Mouse (Mus musculus) neural tube, embryonic 11.5 days (tissue): ENCODE data around the gene Olfr1339. TPM values are rescaled to one million over a fixed set of nuclear protein-coding genes. Genes with fewer than 3 reads are reported as not detected.

Source experiments
- ATAC-seq: fragments of 200-750 bp; cut with Nextera tagmentation; 2 replicates; pipeline ENCODE4 v1.8.0; 2017; ENCODE audit warnings: moderate number of reproducible peaks, mild to moderate bottlenecking, moderate TSS enrichment, moderate library complexity; ENCODE audit not compliant: insufficient read depth, low FRiP score, low TSS enrichment
- DNase-seq: peaks from one replicate; pipeline ENCODE4 v3.0.0-alpha.2; 2015; ENCODE audit warnings: low spot score
- H3K27ac ChIP-seq: fragments of 300-500 bp; sonication (generic); 2 replicates; pipeline ENCODE4 v1.5.1; 2014; ENCODE audit warnings: low read depth, mild to moderate bottlenecking, low read length
- H3K27me3 ChIP-seq: fragments of 300-500 bp; sonication (generic); 2 replicates; pipeline ENCODE4 v1.6.1; 2014; ENCODE audit warnings: mild to moderate bottlenecking, low read length, mixed read lengths; ENCODE audit not compliant: control insufficient read depth, insufficient read depth
- H3K36me3 ChIP-seq: fragments of 300-500 bp; sonication (generic); 2 replicates; pipeline ENCODE4 v1.6.1; 2014; ENCODE audit warnings: mild to moderate bottlenecking, low read length, moderate library complexity, mixed read lengths; ENCODE audit not compliant: control insufficient read depth, insufficient read depth
- H3K4me1 ChIP-seq: fragments of 300-500 bp; sonication (generic); 2 replicates; pipeline ENCODE4 v1.6.1; 2014; ENCODE audit warnings: low read length, mixed read lengths; ENCODE audit not compliant: control insufficient read depth, insufficient read depth
- H3K4me2 ChIP-seq: fragments of 300-500 bp; sonication (generic); 2 replicates; pipeline ENCODE4 v1.6.1; 2014; ENCODE audit warnings: low read depth, mild to moderate bottlenecking, moderate library complexity
- H3K4me3 ChIP-seq: fragments of 300-500 bp; sonication (generic); 2 replicates; pipeline ENCODE4 v1.5.1; 2014; ENCODE audit warnings: low read depth, low read length
- H3K9ac ChIP-seq: fragments of 300-500 bp; sonication (generic); 2 replicates; pipeline ENCODE4 v1.6.1; 2014; ENCODE audit warnings: mild to moderate bottlenecking, low read length
- H3K9me3 ChIP-seq: fragments of 300-500 bp; sonication (generic); 2 replicates; pipeline ENCODE4 v1.6.1; 2016; ENCODE audit warnings: low read length; ENCODE audit not compliant: control insufficient read depth
- WGBS: fragments of 180-500 bp; shearing (Covaris S2); extraction: QIAGEN DNeasy Blood & Tissue Kit; methylation state at CpG from one replicate; pipeline ENCODE4 v1.1.7; 2014; 5-methylcytosine and 5-hydroxymethylcytosine counted together
- polyA plus RNA-seq: library from polyadenylated mRNA; unstranded; fragments of >200 nt; fragmentation: Nextera tagmentation; extraction: Ambion mirVana; gene quantifications from 2 replicates; pipeline ENCODE4 v1.2.1, GENCODE M21; 2014

Gene Olfr1339
- polyA plus RNA-seq, 1 experiment from 2014 or later = not detected

DNA sequence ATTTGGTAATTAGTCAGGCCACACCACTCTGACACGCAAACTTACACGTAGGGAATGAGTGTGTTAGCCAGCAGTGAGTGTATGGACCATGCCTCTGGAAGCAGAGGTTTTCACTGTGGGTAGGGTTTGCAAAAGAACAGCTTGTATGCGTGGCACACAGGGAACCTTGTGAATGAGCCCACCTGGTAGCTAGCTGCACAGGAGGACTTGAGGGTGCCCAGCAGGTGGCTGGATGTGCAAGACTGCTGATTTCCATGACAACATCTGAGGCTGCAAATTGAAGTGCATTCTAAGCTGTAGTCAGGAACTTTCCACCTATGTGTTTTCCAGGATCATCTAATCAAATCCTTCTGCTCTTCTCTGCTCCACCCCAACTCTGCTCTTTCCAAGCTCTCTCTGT, 7.6 kb downstream of the Olfr1339 start:
- 0 out of 2 replicates have a peak, but pooled peaks cover 3% of the 10 kb centered on the region for H3K27me3 ChIP-seq
- H3K4me1 ChIP-seq = no peaks in the 10 kb centered on the region
- no peaks in the 10 kb centered on the region for H3K9me3 ChIP-seq
- no peaks in the 10 kb centered on the region for H3K36me3 ChIP-seq
- no peak overlapping the region for H3K27ac ChIP-seq
- ATAC-seq (no peak), DNase-seq (no peak)
- H3K9ac ChIP-seq = no peak overlapping the region
- whole genome bisulfite sequencing = 73% methylated on average over 3 of the region's 3 CpGs
- no peak overlapping the region for H3K4me2 ChIP-seq
- no peak overlapping the region for H3K4me3 ChIP-seq

DNA sequence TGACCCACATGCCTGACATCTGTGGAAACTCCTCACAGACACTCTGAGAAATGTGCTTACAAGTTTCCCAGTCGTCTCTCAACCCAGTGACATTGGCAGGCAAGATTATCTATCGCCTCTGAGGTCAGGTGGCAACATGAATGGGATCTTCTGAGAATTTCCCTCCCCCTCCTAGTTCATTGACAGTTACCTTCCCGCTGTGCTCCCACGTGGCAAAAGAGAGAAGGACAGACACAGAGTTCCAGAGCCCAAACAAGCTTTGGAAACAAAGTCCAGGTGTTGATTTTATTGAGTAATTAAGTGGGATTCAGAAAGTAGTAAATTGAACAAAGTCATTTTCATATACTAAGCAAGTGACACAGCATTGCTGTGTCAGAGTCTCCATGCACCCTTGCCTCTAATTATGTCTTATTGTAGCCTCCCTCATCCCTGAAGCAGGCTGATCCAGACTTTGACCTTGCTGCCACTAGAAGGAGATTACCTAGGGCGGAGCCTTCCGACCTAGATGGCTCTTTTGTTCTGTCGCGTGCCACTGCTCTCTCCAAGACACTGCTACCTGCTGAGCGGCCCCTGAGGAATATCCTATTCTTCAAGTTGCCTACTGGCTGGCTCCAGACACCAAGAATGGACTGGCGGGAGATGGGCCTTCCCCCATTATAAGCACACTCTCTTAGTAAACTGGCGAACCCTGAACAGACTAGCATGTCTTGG, 9.2 kb downstream of the Olfr1339 start:
- no peak overlapping the region for H3K4me2 ChIP-seq

GRCm38 (mm10) chr4:118741881-118742280, 9.9 kb downstream of the Olfr1339 start:
- Histone ChIP-seq H3K27ac (no peak overlapping the region), H3K4me2 (no peak overlapping the region)
- ATAC-seq = no peak

More for the DNA sequence above, 9.2 kb downstream of the Olfr1339 start:
- Histone ChIP-seq H3K36me3 (no peaks in the 10 kb centered on the region), H3K27ac (no peak overlapping the region), H3K27me3 (0 out of 2 replicates have a peak, but pooled peaks cover 3% of the 10 kb centered on the region), H3K4me3 (no peak overlapping the region), H3K9me3 (no peaks in the 10 kb centered on the region), H3K9ac (no peak overlapping the region), H3K4me1 (no peaks in the 10 kb centered on the region)
- ATAC-seq (no peak), DNase-seq (no peak)
- 6% methylated on average over 11 of the region's 11 CpGs for WGBS

GRCm38 (mm10) chr4:118758637-118759036, 26.7 kb downstream of the Olfr1339 start, which contains the start of gene Olfr1338:
Gene Olfr1338, minus strand, starts transcription at chr4:118758737.
- Histone ChIP-seq H3K4me3 (no peak within 1 kb of the TSS), H3K4me2 (no peak within 1 kb of the TSS), H3K36me3 (no peaks in the 10 kb centered on the region), H3K9me3 (no peaks in the 10 kb centered on the region), H3K9ac (no peak within 1 kb of the TSS), H3K27ac (no peak within 1 kb of the TSS), H3K27me3 (no peaks in the 10 kb centered on the region), H3K4me1 (no peaks in the 10 kb centered on the region)
- no peak for DNase-seq
- 67% methylated on average over 1 of the region's 1 CpGs for WGBS
- ATAC-seq = no peak

More at GRCm38 (mm10) chr4:118741881-118742280, 9.9 kb downstream of the Olfr1339 start:
- Histone ChIP-seq H3K9ac (no peak overlapping the region), H3K9me3 (no peaks in the 10 kb centered on the region), H3K36me3 (no peaks in the 10 kb centered on the region), H3K27me3 (0 out of 2 replicates have a peak, but pooled peaks cover 3% of the 10 kb centered on the region), H3K4me3 (no peak overlapping the region), H3K4me1 (no peaks in the 10 kb centered on the region)
- no peak for DNase-seq
- 6% methylated on average over 16 of the region's 16 CpGs for WGBS

DNA sequence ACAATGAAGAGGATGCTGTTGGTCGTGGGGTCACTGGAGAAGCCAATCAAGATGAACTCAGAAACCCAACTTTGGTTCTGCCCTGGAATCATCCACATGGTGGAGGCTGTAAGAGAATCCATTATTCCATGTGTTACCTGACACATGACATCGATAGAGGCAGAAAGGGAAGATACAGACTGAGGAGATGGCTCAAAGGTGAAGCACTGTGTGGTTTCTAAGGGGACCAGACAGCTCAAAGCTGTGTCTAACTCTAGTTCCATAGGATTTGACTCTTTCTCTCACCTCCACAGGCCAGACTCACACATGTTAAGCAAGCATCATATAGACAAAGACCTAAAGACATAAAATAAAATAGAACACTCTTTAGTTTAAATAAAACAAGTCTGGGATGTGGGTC, 50.5 kb downstream of the Olfr1339 start, which contains the start of gene Olfr1337:
Olfr1337 (minus strand) TSS at position 101 of the 400 bp plus-strand sequence.
- Histone ChIP-seq H3K4me2 (no peak within 1 kb of the TSS), H3K4me1 (no peaks in the 10 kb centered on the region), H3K9me3 (no peaks in the 10 kb centered on the region), H3K9ac (no peak within 1 kb of the TSS), H3K4me3 (no peak within 1 kb of the TSS), H3K27me3 (no peaks in the 10 kb centered on the region), H3K36me3 (no peaks in the 10 kb centered on the region), H3K27ac (no peak within 1 kb of the TSS)
- DNase-seq (no peak), ATAC-seq (no peak)
- WGBS = 83% methylated on average over 2 of the region's 2 CpGs

Other genes with a start within 250 kb of the Olfr1339 start
- 14.5 and 14.8 TPM in 2 replicates for gene Tie1, start 242.1 kb upstream of the Olfr1339 start, polyA plus RNA-seq
- 0.43 and 0.74 TPM in 2 replicates for gene 2610528J11Rik, start 205.2 kb upstream of the Olfr1339 start, polyA plus RNA-seq
- 0.66 TPM in 1 of 2 replicates, not detected in the other for gene Tmem125, start 188.1 kb upstream of the Olfr1339 start, polyA plus RNA-seq
- 0.47 and 0.48 TPM in 2 replicates for gene Cfap57, start 111.4 kb upstream of the Olfr1339 start, polyA plus RNA-seq
- 165 and 170 TPM in 2 replicates for gene Ebna1bp2, start 111.4 kb upstream of the Olfr1339 start, polyA plus RNA-seq
- not detected in 2 replicates for gene Olfr62, start 73.2 kb upstream of the Olfr1339 start, polyA plus RNA-seq
- not detected in 2 replicates for gene Olfr1342, start 39.4 kb upstream of the Olfr1339 start, polyA plus RNA-seq
- not detected in 2 replicates for gene Olfr1341, start 28.7 kb upstream of the Olfr1339 start, polyA plus RNA-seq
- not detected in 2 replicates for gene Olfr1340, start 12.0 kb upstream of the Olfr1339 start, polyA plus RNA-seq
- gene Olfr1338, start 26.6 kb downstream of the Olfr1339 start, polyA plus RNA-seq = not detected in 2 replicates
- not detected in 2 replicates for gene Olfr1337, start 50.4 kb downstream of the Olfr1339 start, polyA plus RNA-seq
- gene Olfr1335, start 77.8 kb downstream of the Olfr1339 start, polyA plus RNA-seq = not detected in 2 replicates
- gene Olfr1333, start 104.1 kb downstream of the Olfr1339 start, polyA plus RNA-seq = not detected in 2 replicates
- not detected in 2 replicates for gene Olfr1331, start 132.5 kb downstream of the Olfr1339 start, polyA plus RNA-seq
- gene Olfr1330, start 156.4 kb downstream of the Olfr1339 start, polyA plus RNA-seq = not detected in 2 replicates
- gene Olfr1329, start 185.3 kb downstream of the Olfr1339 start, polyA plus RNA-seq = not detected in 2 replicates
- not detected in 2 replicates for gene Olfr1328, start 206.4 kb downstream of the Olfr1339 start, polyA plus RNA-seq
- not detected in 2 replicates for gene Lao1, start 229.4 kb downstream of the Olfr1339 start, polyA plus RNA-seq